Mouse (Mus musculus) ovary, postnatal 14 days (tissue): ENCODE measurements at regions not wholly inside any gene's neighbourhood (a gene's known extent, or its start where the extent isn't known, plus 50 kb on each side); places are given as distances from the start of the nearest gene placed in this dataset.

Experiments used
- DNase-seq: peaks from one replicate; pipeline ENCODE4 v3.0.0; 2022; ENCODE audit warnings: low spot score

- no peak for DNase-seq
Measured at GRCm38 (mm10) chr10:67819534-67819933, 92.9 kb downstream of the Zfp365 start.

- DNase-seq = no peak
Measured at GRCm38 (mm10) chr10:67813901-67814300, 98.6 kb downstream of the Zfp365 start.

GRCm38 (mm10) chr10:67805131-67805530 is 107.3 kb downstream of the Zfp365 start:
- no peak for DNase-seq

GRCm38 (mm10) chr10:67804637-67805036 is 107.8 kb downstream of the Zfp365 start:
- DNase-seq = no peak

GRCm38 (mm10) chr10:67802156-67802555 is 110.3 kb downstream of the Zfp365 start:
- DNase-seq = no peak

- DNase-seq = no peak
Measured at GRCm38 (mm10) chr10:67801619-67802018, 110.8 kb downstream of the Zfp365 start.

GRCm38 (mm10) chr10:67798991-67799390 is 113.5 kb downstream of the Zfp365 start:
- DNase-seq = no peak

GRCm38 (mm10) chr10:67793206-67793605 is 119.3 kb downstream of the Zfp365 start:
- no peak for DNase-seq

GRCm38 (mm10) chr10:67789651-67790050 is 122.8 kb downstream of the Zfp365 start:
- no peak for DNase-seq

- DNase-seq = no peak
Measured at GRCm38 (mm10) chr10:67788116-67788515, 124.3 kb downstream of the Zfp365 start.

GRCm38 (mm10) chr10:67785563-67785962 is 126.9 kb downstream of the Zfp365 start:
- DNase-seq = no peak

- DNase-seq = no peak
Measured at GRCm38 (mm10) chr10:67778341-67778740, 134.1 kb downstream of the Zfp365 start.

GRCm38 (mm10) chr10:67777721-67778120 is 134.7 kb downstream of the Zfp365 start:
- DNase-seq = no peak

GRCm38 (mm10) chr10:67776851-67777250 is 135.6 kb downstream of the Zfp365 start:
- DNase-seq = no peak

GRCm38 (mm10) chr10:67771796-67772195 is 140.7 kb downstream of the Zfp365 start:
- no peak for DNase-seq

- DNase-seq = peak; percentile 35
Measured at GRCm38 (mm10) chr10:67766099-67766498, 146.4 kb downstream of the Zfp365 start.

GRCm38 (mm10) chr10:67760424-67760823 is 152.0 kb downstream of the Zfp365 start:
- DNase-seq = no peak

GRCm38 (mm10) chr10:67748121-67748520 is 164.3 kb downstream of the Zfp365 start:
- no peak for DNase-seq

- no peak for DNase-seq
Measured at GRCm38 (mm10) chr10:67747461-67747860, 165.0 kb downstream of the Zfp365 start.

GRCm38 (mm10) chr10:67746140-67746539 is 166.3 kb downstream of the Zfp365 start:
- no peak for DNase-seq

- no peak for DNase-seq
Measured at GRCm38 (mm10) chr10:67743561-67743960, 168.9 kb downstream of the Zfp365 start.

GRCm38 (mm10) chr10:67742824-67743223 is 169.6 kb downstream of the Zfp365 start:
- no peak for DNase-seq

- no peak for DNase-seq
Measured at GRCm38 (mm10) chr10:67742305-67742704, 170.2 kb downstream of the Zfp365 start.

GRCm38 (mm10) chr10:67739199-67739598 is 173.3 kb downstream of the Zfp365 start:
- no peak for DNase-seq

- no peak for DNase-seq
Measured at GRCm38 (mm10) chr10:67736636-67737035, 175.8 kb downstream of the Zfp365 start.
